Mouse (Mus musculus) heart, postnatal 0 days (tissue): ENCODE measurements at regions not wholly inside any gene's neighbourhood (a gene's known extent, or its start where the extent isn't known, plus 50 kb on each side); places are given as distances from the start of the nearest gene placed in this dataset.

Source experiments
- CTCF ChIP-seq: IDR thresholded peaks from 2 replicates; pipeline ENCODE4 v1.5.1; 2016; ENCODE audit warnings: antibody characterized with exemption, control low read depth, low read depth
- EP300 ChIP-seq: IDR thresholded peaks from 2 replicates; pipeline ENCODE4 v1.6.1; 2016; ENCODE audit warnings: antibody characterized with exemption, low read depth

DNA sequence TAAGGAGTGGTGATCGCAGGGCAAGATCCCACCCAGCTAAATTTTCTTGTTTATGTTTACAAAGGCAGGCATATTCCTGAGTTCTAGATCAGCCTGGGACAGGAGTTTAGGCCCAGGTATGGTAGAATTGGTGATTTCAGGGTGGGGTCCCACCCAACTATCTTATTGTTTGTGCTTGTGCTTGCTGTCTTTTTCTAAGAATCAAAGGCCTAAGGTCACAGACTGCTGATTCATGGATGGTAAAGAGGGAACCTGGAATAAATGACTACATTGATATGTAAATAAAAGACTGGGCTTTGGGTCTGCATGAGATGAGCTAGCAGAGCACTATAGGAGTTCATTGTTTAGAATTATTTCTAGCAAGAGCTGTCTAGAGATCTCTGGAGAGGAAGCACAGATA lies 152.3 kb upstream of the Slc7a11 start:
- no peak for TF ChIP-seq CTCF
- TF ChIP-seq EP300: no peak
